Mouse (Mus musculus): ENCODE results near the gene Aff1.

DNA sequence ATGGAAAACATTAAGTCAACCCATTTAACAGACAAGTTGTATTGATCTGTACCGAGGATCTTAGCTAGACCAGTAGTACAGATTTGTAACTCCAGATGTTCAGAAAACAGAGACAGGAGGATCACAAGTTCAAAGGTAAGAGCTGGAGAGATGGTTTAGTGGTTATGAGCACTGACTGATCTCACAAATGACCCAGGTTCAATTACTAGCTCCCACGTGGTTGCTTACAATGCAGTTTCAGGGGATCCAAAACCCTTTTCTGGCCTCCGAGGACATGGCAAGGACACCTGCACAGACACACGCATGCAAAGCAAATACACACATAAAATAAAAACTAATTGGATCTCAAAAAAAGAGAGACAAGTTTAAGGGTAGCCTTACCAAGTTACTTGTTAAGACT, 6.4 kb downstream of the Aff1 start:
- TF ChIP-seq POLR2A (IDR thresholded peaks at IDR 0.05; ENCODE audit: insufficient read depth, low read length) = no peak
- TF ChIP-seq CTCF (IDR thresholded peaks at IDR 0.05; ENCODE audit: low read depth, low read length) = no peak
- no peak for TF ChIP-seq EP300 (IDR thresholded peaks at IDR 0.05; ENCODE audit: insufficient read depth, low read depth, low read length)
